Mouse (Mus musculus) limb, embryonic 14.5 days (tissue): Measurements from ENCODE around the gene Dtx3l. TPM values are rescaled to one million over a fixed set of nuclear protein-coding genes. Genes with fewer than 3 reads are reported as not detected.

Experiments used
- ATAC-seq: fragments of 200-750 bp; cut with Nextera tagmentation; 2 replicates; pipeline ENCODE4 v1.8.0; 2017; ENCODE audit warnings: low read depth, moderate number of reproducible peaks, moderate TSS enrichment; ENCODE audit not compliant: low FRiP score
- DNase-seq: peaks from one replicate; pipeline ENCODE4 v3.0.0-alpha.2; 2015; ENCODE audit warnings: low spot score
- H3K27ac ChIP-seq: fragments of 300-500 bp; sonication (generic); replicated peaks from 2 replicates; pipeline ENCODE4 v1.5.1; 2014; ENCODE audit warnings: low read depth, mild to moderate bottlenecking, low read length, moderate library complexity, mixed read lengths
- H3K27me3 ChIP-seq: fragments of 300-500 bp; sonication (generic); 2 replicates; pipeline ENCODE4 v1.6.1; 2014; ENCODE audit warnings: low read length, mixed read lengths; ENCODE audit not compliant: control insufficient read depth, insufficient read depth
- H3K36me3 ChIP-seq: fragments of 300-500 bp; sonication (generic); 2 replicates; pipeline ENCODE4 v1.6.1; 2014; ENCODE audit warnings: mild to moderate bottlenecking, low read length, moderate library complexity, mixed read lengths; ENCODE audit not compliant: control insufficient read depth, insufficient read depth
- H3K4me1 ChIP-seq: fragments of 300-500 bp; sonication (generic); 2 replicates; pipeline ENCODE4 v1.6.1; 2014; ENCODE audit warnings: antibody characterized with exemption, low read length, mixed read lengths; ENCODE audit not compliant: control insufficient read depth, insufficient read depth
- H3K4me2 ChIP-seq: fragments of 300-500 bp; sonication (generic); replicated peaks from 2 replicates; pipeline ENCODE4 v1.6.1; 2014; ENCODE audit warnings: low read depth, mild to moderate bottlenecking, low read length, moderate library complexity; ENCODE audit not compliant: severe bottlenecking
- H3K4me3 ChIP-seq: fragments of 300-500 bp; sonication (generic); replicated peaks from 2 replicates; pipeline ENCODE4 v1.5.1; 2014; ENCODE audit warnings: low read length
- H3K9ac ChIP-seq: fragments of 300-500 bp; sonication (generic); 2 replicates; pipeline ENCODE4 v1.6.1; 2014; ENCODE audit warnings: mild to moderate bottlenecking, low read depth, low read length, moderate library complexity; ENCODE audit not compliant: severe bottlenecking
- H3K9me3 ChIP-seq: fragments of 300-500 bp; sonication (generic); 2 replicates; pipeline ENCODE4 v1.6.1; 2016; ENCODE audit warnings: low read length; ENCODE audit not compliant: control insufficient read depth
- POLR2A ChIP-seq: fragments of 200-500 bp; IDR thresholded peaks from 2 replicates; pipeline ENCODE4 v1.8.0; 2012; ENCODE audit warnings: inconsistent platforms, mild to moderate bottlenecking, moderate library complexity, borderline replicate concordance; ENCODE audit not compliant: insufficient read depth, insufficient read length; ENCODE audit errors: extremely low read depth
- WGBS: fragments of 180-500 bp; shearing (Covaris S2); extraction: QIAGEN DNeasy Blood & Tissue Kit; methylation state at CpG from one replicate; pipeline ENCODE4 v1.1.7; 2014; 5-methylcytosine and 5-hydroxymethylcytosine counted together
- polyA plus RNA-seq, 2 experiments: library from polyadenylated mRNA; depleted of rRNA in 1 of 2; stranded (reverse) in 1 of 2; unstranded in 1 of 2; fragments of >200 nt; fragmentation: Nextera tagmentation in 1 of 2; extraction: Ambion mirVana in 1 of 2; gene quantifications; 2 replicates each; pipeline versions ENCODE4 v1.2.1 to v1.2.3; 2012 to 2014

The Dtx3l gene
- polyA plus RNA-seq, 2 experiments = 2.0 to 3.2 TPM

DNA sequence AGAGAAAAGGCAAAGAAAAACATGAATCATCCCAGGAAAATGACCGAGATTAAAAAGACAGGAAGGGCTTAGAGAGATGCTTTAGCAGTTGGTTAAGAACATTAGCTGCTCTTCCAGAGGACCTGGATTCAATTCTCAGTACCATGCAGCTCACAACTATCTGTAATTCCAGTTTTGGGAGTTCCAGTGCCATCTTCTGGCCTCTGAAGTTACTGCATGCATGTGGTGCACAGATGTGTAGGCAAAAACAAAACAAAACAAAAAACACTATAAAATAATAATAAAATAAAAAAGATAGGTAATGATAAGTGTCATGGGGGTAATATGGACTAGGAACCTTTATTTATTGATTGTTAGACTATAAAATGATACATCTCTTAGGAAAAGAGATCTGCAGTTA, 25.4 kb downstream of the Dtx3l start:
- no peak overlapping the region for H3K4me3 ChIP-seq
- DNase-seq (no peak), ATAC-seq (no peak)
- H3K4me2 ChIP-seq = no peak overlapping the region
- H3K9ac ChIP-seq = no peak overlapping the region
- no peak overlapping the region for H3K27ac ChIP-seq
- no peak for TF ChIP-seq POLR2A
- no peaks in the 10 kb centered on the region for H3K36me3 ChIP-seq
- 81% methylated on average over 1 of the region's 1 CpGs for WGBS
- no peaks in the 10 kb centered on the region for H3K27me3 ChIP-seq
- H3K4me1 ChIP-seq = no peaks in the 10 kb centered on the region
- no peaks in the 10 kb centered on the region for H3K9me3 ChIP-seq

DNA sequence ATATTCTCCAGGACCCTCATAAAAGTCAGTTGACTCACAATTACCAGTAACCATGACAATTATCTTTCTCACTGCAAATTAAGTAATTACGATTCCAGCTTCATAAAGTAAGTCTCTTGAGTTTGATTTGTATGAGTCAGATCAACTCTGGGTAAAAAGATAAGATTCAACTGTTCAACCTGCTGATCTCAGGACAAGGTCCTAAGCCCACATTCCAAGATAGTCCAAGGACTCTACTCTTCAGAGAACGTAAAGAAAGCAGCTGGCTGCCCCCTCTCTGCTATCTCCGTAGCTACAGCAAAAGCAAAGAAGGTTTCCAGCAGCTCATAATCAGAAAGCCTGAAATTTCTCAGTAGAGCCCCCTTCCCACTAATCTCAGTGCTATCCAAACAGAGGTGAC, 27.5 kb downstream of the Dtx3l start:
- H3K4me1 ChIP-seq = no peaks in the 10 kb centered on the region
- no peaks in the 10 kb centered on the region for H3K9me3 ChIP-seq
- H3K4me3 ChIP-seq = no peak overlapping the region
- ATAC-seq (no peak), DNase-seq (no peak)
- H3K27me3 ChIP-seq = no peaks in the 10 kb centered on the region
- no peak for TF ChIP-seq POLR2A
- no peak overlapping the region for H3K4me2 ChIP-seq
- H3K27ac ChIP-seq = no peak overlapping the region
- 84% methylated on average over 3 of the region's 3 CpGs for WGBS
- no peaks in the 10 kb centered on the region for H3K36me3 ChIP-seq
- no peak overlapping the region for H3K9ac ChIP-seq

DNA sequence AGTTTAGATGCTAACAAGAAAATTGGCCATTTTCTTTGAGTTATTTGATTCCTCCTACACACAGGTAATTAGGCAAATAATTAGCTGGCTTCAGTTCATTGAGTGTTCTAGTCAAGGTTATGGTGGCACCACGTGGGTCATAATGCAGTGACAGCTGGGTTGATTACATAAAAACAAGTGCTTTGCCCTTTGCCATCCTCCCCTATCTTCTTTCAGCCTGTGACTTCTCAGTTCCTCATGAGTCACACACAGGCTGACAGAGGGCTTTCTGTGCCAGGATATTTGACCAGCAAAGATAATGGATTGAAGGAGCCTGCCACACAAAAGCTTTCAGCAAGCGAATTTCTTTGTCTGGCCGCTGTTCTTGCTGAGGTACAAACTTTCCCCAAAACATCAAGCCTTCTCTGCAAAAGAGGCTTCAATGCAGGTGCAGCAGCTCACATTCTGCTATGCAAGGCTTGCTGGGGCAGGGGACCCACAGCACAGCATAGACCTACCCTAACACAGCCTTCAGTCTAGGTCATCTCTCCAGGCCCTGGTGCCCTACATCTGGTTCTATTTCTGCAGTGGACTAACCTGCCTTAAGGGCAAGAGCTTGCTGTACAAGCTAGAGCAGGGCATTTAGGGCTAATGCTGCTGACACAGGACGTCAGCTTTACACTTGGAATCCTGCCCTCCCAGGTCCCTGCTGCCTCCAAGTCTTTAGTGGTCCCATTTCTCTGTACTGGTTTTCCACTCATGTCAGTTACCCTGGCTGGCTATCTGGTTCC, 31.3 kb downstream of the Dtx3l start:
- H3K9ac ChIP-seq = no peak overlapping the region
- no peak for DNase-seq
- no peak overlapping the region for H3K4me2 ChIP-seq
- ATAC-seq = no peak
- H3K4me3 ChIP-seq = no peak overlapping the region
- no peak for TF ChIP-seq POLR2A
- no peaks in the 10 kb centered on the region for H3K4me1 ChIP-seq
- 65% methylated on average over 4 of the region's 4 CpGs for WGBS
- H3K36me3 ChIP-seq = no peaks in the 10 kb centered on the region
- no peaks in the 10 kb centered on the region for H3K27me3 ChIP-seq
- no peaks in the 10 kb centered on the region for H3K9me3 ChIP-seq
- H3K27ac ChIP-seq = no peak overlapping the region

DNA sequence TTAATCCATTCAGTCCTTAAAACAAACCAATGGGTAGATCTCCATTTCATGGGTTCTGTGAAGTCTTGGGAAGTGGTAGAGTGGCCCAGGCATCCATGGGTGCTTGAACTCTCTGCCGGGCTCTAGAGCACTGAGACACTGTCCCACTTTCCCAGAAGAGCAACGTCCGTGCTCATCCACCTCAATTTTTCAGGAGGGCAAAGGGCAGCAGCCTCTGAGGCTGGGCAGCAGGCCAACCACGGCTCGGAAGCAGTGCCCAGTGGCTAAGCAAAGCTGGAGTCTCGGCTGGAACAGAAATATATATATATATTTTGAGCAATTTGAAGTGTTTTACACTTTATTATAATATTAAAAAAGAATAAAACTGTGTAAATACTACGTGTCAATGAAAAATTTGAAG, 32.1 kb downstream of the Dtx3l start:
- no peak for ATAC-seq
- H3K4me1 ChIP-seq = no peaks in the 10 kb centered on the region
- H3K9me3 ChIP-seq = no peaks in the 10 kb centered on the region
- 79% methylated on average over 7 of the region's 7 CpGs for WGBS
- TF ChIP-seq POLR2A = no peak
- no peak overlapping the region for H3K4me2 ChIP-seq
- no peak overlapping the region for H3K4me3 ChIP-seq
- H3K36me3 ChIP-seq = no peaks in the 10 kb centered on the region
- DNase-seq = no peak
- no peaks in the 10 kb centered on the region for H3K27me3 ChIP-seq
- H3K9ac ChIP-seq = no peak overlapping the region
- H3K27ac ChIP-seq = no peak overlapping the region

DNA sequence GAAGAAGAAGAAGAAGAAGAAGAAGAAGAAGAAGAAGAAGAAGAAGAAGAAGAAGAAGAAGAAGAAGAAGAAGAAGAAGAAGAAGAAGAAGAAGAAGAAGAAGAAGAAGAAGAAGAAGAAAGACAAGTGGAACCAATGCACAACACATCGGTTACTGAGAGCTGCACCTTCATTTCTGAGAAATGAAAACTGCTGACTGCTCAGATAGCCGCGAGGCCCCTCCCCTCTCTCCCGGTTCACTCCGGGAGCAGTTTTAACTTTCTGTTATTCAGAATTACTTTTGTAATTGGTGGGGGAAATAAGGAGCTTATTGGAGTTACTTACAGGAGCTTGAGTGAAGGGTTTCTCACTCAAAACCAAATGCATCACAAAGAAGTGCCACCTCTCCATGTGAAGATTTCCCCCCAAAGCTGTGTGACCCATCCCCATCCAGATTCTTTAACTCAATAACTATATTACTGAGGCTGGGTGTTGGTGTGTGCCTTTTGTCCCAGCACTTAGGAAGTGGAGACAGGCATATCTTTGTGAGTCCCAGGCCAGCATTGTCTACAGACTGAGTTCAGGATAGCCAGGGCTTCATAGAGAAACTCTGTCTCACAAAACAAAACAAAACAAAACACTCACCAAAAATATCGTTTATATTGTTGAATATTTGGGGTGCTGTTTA, 33.0 kb downstream of the Dtx3l start:
- Histone ChIP-seq H3K4me1 (no peaks in the 10 kb centered on the region), H3K27me3 (no peaks in the 10 kb centered on the region), H3K4me2 (no peak overlapping the region), H3K27ac (no peak overlapping the region), H3K4me3 (no peak overlapping the region), H3K9me3 (no peaks in the 10 kb centered on the region), H3K9ac (no peak overlapping the region), H3K36me3 (no peaks in the 10 kb centered on the region)
- WGBS = 71% methylated on average over 6 of the region's 6 CpGs
- DNase-seq = no peak
- no peak for ATAC-seq
- no peak for TF ChIP-seq POLR2A

DNA sequence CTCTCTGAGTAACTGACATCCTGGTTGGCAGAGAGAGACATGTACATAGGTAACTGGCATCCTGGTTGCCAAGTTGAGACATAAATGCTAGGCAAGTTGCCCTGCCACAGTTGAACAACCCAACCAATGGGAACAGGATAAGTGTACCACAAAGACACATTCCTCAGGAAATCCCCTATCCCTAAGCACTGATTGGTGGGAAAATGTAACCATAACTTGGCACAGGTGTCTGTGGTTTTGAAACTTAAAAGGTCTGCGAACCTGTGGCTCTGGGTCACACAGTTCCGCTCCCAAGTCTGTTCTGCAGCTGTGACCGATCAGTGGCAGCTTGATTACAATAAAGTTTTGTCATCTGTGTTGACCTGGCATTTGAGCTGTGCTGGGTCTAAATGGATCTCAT, 33.6 kb downstream of the Dtx3l start:
- 60% methylated on average over 3 of the region's 3 CpGs for WGBS
- no peak for ATAC-seq

More for the DNA sequence above, 33.6 kb downstream of the Dtx3l start:
- no peaks in the 10 kb centered on the region for H3K4me1 ChIP-seq
- no peak overlapping the region for H3K27ac ChIP-seq
- H3K9ac ChIP-seq = no peak overlapping the region
- no peaks in the 10 kb centered on the region for H3K27me3 ChIP-seq
- H3K4me3 ChIP-seq = no peak overlapping the region
- no peak overlapping the region for H3K4me2 ChIP-seq
- no peak for TF ChIP-seq POLR2A
- H3K9me3 ChIP-seq = no peaks in the 10 kb centered on the region
- DNase-seq = no peak
- no peaks in the 10 kb centered on the region for H3K36me3 ChIP-seq
